Comparison of ENCODE assay signal across 11 mouse cellular contexts in the genomic region with DNA sequence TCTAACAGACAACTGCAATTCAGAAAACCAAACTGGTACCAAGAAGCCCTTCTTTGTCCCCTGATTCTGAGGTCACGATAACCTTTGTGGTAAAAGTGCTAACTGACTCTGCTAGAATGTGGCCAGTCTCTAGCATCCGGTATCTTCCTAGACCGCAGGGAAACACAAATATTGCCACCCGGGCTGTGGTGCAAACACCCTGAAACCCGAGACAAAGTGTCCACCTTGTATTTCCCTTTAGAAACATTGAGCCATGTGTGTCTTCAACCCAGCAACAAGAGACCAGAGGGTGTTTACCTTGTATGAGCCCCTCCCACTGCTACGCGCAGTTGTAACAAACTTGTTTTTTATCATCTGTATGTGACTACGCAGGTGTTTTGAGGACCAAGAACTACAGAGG.
DNase-seq lines count a peak whose midpoint lies in the region; ATAC-seq and TF ChIP-seq lines count a peak whose summit lies in the region.
"Had no signal": no experiment of that assay in that cellular context is flagged by ENCODE, and none has a peak within 500 bp of the region (broad histone marks: within the 10 kb centered on the region; RNA-seq: fewer than 3 reads in every experiment).

No protein-coding gene starts in this region.

- TF ChIP-seq CTCF in kidney, postnatal 0 days (IDR thresholded peaks at IDR 0.05; ENCODE audit: low read depth): no peak

- H3K4me2 ChIP-seq in kidney, postnatal 0 days (ENCODE audit: low read length): no peak overlapping the region
- H3K4me2 ChIP-seq: embryonic facial prominence, embryonic 12.5 days; hindbrain, embryonic 12.5 days; midbrain, embryonic 13.5 days had no signal

- peaks cover 25% of the 10 kb centered on the region for H3K4me1 ChIP-seq in kidney, postnatal 0 days (replicated peaks; ENCODE audit: insufficient read depth, low read length)

- H3K27ac ChIP-seq in kidney, postnatal 0 days: 0 out of 2 replicates have a peak overlapping the region, but pooled peaks have one; percentile 15
- H3K27ac ChIP-seq: embryonic facial prominence, embryonic 12.5 days; hindbrain, embryonic 12.5 days; limb, embryonic 10.5 days had no signal

- H3K9ac ChIP-seq in kidney, postnatal 0 days (ENCODE audit: low read depth, low read length): no peak overlapping the region
- H3K9ac ChIP-seq: embryonic facial prominence, embryonic 12.5 days; hindbrain, embryonic 12.5 days; midbrain, embryonic 13.5 days had no signal

- H3K27me3 ChIP-seq in kidney, postnatal 0 days (ENCODE audit: insufficient read depth, low read length): no peaks in the 10 kb centered on the region
- H3K27me3 ChIP-seq in splenic B cell, adult 2 months (ENCODE audit: control insufficient read depth, insufficient read depth, low read length, poor library complexity, severe bottlenecking): no peaks in the 10 kb centered on the region
- H3K27me3 ChIP-seq: embryonic facial prominence, embryonic 12.5 days; hindbrain, embryonic 12.5 days; midbrain, embryonic 13.5 days had no signal

- DNase-seq in kidney, postnatal 0 days (ENCODE audit: low spot score): no peak
- DNase-seq in kidney, postnatal 10 days: no peak
- peak; percentile 57 for DNase-seq in T-cell, adult 2 months (ENCODE audit: low spot score)
- peak; percentile 45 for DNase-seq in liver
- peak; percentile 6 for DNase-seq in splenic B cell, adult 2 months (ENCODE audit: low read depth, low spot score)
- DNase-seq in frontal cortex, postnatal 14 days (ENCODE audit: low spot score in 2 of 2): no peak
- DNase-seq in gastrocnemius, adult 8-10 months (ENCODE audit: low spot score in 2 of 2): no peak

- no peak overlapping the region for H3K4me3 ChIP-seq in kidney, postnatal 0 days (replicated peaks; ENCODE audit: low read depth, low read length)
- H3K4me3 ChIP-seq: embryonic facial prominence, embryonic 12.5 days; hindbrain, embryonic 12.5 days; limb, embryonic 10.5 days; midbrain, embryonic 13.5 days had no signal

- ATAC-seq in kidney, postnatal 0 days (replicated peaks; ENCODE audit: low FRiP score, low read depth): no peak
- ATAC-seq: midbrain, embryonic 13.5 days had no signal

- WGBS in kidney, postnatal 0 days: 73% methylated on average over 8 of the region's 8 CpGs

- no peaks in the 10 kb centered on the region for H3K36me3 ChIP-seq in kidney, postnatal 0 days (ENCODE audit: insufficient read depth, low read length)
- no peaks in the 10 kb centered on the region for H3K36me3 ChIP-seq in splenic B cell, adult 2 months (ENCODE audit: control insufficient read depth, insufficient read depth, low read length, poor library complexity, severe bottlenecking)
- H3K36me3 ChIP-seq: embryonic facial prominence, embryonic 12.5 days; hindbrain, embryonic 12.5 days; limb, embryonic 10.5 days; midbrain, embryonic 13.5 days had no signal

- no peaks in the 10 kb centered on the region for H3K9me3 ChIP-seq in kidney, postnatal 0 days (replicated peaks; ENCODE audit: low read length)
- H3K9me3 ChIP-seq: embryonic facial prominence, embryonic 12.5 days; hindbrain, embryonic 12.5 days; limb, embryonic 10.5 days; midbrain, embryonic 13.5 days had no signal

Comparison
In these comparisons a context has a peak if more than half of its experiments do, and no peak if none do; other contexts are left out.
1. DNase-seq: peak in T-cell, adult 2 months (single experiment), liver (single experiment) and splenic B cell, adult 2 months (single experiment); none in kidney, postnatal 0 days (single experiment), kidney, postnatal 10 days (single experiment), frontal cortex, postnatal 14 days (0 of 2) and gastrocnemius, adult 8-10 months (0 of 2).